Mouse (Mus musculus) liver, embryonic 12.5 days (tissue): ENCODE measurements at regions not wholly inside any gene's neighbourhood (a gene's known extent, or its start where the extent isn't known, plus 50 kb on each side); places are given as distances from the start of the nearest gene placed in this dataset.
"Not testable (repeated sequence)": the region's sequence is repeated elsewhere in the genome, so short reads cannot be mapped to it uniquely, and the experiment has no call there.

ENCODE experiments used
- ATAC-seq: fragments of 200-750 bp; cut with Nextera tagmentation; 2 replicates; pipeline ENCODE4 v1.8.0; 2017; ENCODE audit warnings: moderate number of reproducible peaks, mild to moderate bottlenecking, moderate library complexity
- H3K27ac ChIP-seq: fragments of 300-500 bp; sonication (generic); 2 replicates; pipeline ENCODE4 v1.5.1; 2016; ENCODE audit warnings: mild to moderate bottlenecking
- H3K27me3 ChIP-seq: fragments of 300-500 bp; sonication (generic); replicated peaks from 2 replicates; pipeline ENCODE4 v1.6.1; 2016; ENCODE audit warnings: mild to moderate bottlenecking, moderate library complexity
- H3K36me3 ChIP-seq: fragments of 300-500 bp; sonication (generic); 2 replicates; pipeline ENCODE4 v1.6.1; 2016; ENCODE audit warnings: mild to moderate bottlenecking, moderate library complexity
- H3K4me1 ChIP-seq: fragments of 300-500 bp; sonication (generic); 2 replicates; pipeline ENCODE4 v1.6.1; 2016
- H3K4me2 ChIP-seq: fragments of 300-500 bp; sonication (generic); 2 replicates; pipeline ENCODE4 v1.6.1; 2016; ENCODE audit warnings: mild to moderate bottlenecking, moderate library complexity
- H3K4me3 ChIP-seq: fragments of 300-500 bp; sonication (generic); 2 replicates; pipeline ENCODE4 v1.5.1; 2016; ENCODE audit warnings: mild to moderate bottlenecking, moderate library complexity
- H3K9ac ChIP-seq: fragments of 300-500 bp; sonication (generic); 2 replicates; pipeline ENCODE4 v1.6.1; 2016; ENCODE audit warnings: mild to moderate bottlenecking, moderate library complexity
- H3K9me3 ChIP-seq: fragments of 300-500 bp; sonication (generic); replicated peaks from 2 replicates; pipeline ENCODE4 v1.6.1; 2016; ENCODE audit warnings: mild to moderate bottlenecking, moderate library complexity
- WGBS: fragments of 180-500 bp; shearing (Covaris S2); methylation state at CpG from one replicate; pipeline ENCODE4 v1.1.7; 2016; ENCODE audit not compliant: insufficient replicate concordance; 5-methylcytosine and 5-hydroxymethylcytosine counted together

DNA sequence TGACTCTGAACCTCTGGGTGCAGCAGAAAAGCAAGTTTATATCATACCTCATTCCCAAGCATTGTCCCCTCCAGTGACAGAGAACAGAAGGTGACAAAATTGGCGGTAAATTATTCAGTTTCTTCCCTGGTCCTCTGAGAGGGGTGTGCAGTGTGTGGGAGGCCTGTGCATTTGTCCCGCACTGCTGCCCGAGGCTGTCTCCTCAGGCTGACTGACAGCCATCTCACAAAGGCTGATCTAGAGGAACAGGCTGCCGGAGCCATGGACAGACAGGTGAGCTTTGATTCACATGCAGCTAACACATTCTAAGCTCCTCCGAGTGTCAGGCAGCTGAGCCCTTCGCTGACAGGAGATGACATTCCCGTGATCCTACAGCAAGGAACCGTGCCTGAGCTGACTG, 299.9 kb upstream of the Cdh4 start:
- no peaks in the 10 kb centered on the region for H3K4me1 ChIP-seq
- peaks cover 5% of the 10 kb centered on the region; the same call in 1 of the 2 replicates for H3K9me3 ChIP-seq
- H3K36me3 ChIP-seq: no peaks in the 10 kb centered on the region
- H3K27ac ChIP-seq: no peak overlapping the region
- 72% methylated on average over 8 of the region's 8 CpGs for WGBS
- H3K4me3 ChIP-seq: no peak overlapping the region
- ATAC-seq: no peak
- no peaks in the 10 kb centered on the region for H3K27me3 ChIP-seq
- no peak overlapping the region for H3K4me2 ChIP-seq
- H3K9ac ChIP-seq: no peak overlapping the region

DNA sequence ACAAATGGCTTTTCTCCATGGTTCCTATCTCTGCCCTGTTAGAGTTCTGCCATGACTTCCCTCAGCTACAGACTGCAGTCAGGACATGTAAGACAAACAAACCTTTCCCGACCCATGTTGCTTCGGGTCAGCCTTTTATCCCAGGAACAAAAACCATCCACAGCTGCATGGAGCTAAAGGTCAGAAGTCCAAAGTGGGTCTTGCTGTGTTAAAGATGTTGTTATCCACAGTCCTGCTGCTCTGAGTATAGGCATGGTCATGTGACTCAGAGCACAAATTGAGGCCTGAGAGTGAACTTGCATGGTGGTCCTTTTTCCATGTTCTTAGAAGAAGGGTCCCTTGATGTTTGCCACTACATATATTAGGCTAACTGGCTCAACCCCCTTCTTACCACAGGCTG, 296.5 kb upstream of the Cdh4 start:
- ATAC-seq: no peak
- Histone ChIP-seq H3K4me1 (no peaks in the 10 kb centered on the region), H3K4me2 (no peak overlapping the region), H3K9ac (no peak overlapping the region), H3K9me3 (peaks cover 3% of the 10 kb centered on the region; the same call in 1 of the 2 replicates), H3K27ac (no peak overlapping the region), H3K4me3 (no peak overlapping the region), H3K36me3 (no peaks in the 10 kb centered on the region), H3K27me3 (no peaks in the 10 kb centered on the region)
- 77% methylated on average over 2 of the region's 2 CpGs for WGBS

DNA sequence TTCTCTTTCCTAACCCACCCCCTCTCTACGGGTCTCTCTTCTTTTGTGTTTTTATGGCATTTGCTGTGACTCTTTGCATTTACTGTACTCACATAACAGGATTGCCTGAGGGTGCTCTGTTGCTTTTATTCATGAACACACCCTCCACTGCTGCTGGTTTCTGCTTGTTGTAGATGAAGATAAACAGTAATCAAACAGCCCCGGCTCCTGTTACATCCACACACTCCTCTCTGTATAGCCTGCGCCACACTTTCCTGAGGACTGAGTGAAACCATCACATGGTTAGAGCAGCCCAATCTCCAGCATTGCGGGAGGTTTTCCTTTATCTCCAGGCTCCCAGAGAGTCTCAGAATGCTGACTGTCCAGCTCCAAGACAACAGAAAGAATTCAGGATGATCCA, 296.0 kb upstream of the Cdh4 start:
- H3K4me2 ChIP-seq: no peak overlapping the region
- H3K4me3 ChIP-seq: no peak overlapping the region
- 61% methylated on average over 4 of the region's 4 CpGs for WGBS
- no peaks in the 10 kb centered on the region; the same call in 1 of the 2 replicates for H3K9me3 ChIP-seq
- H3K27ac ChIP-seq: no peak overlapping the region
- no peak overlapping the region for H3K9ac ChIP-seq
- H3K27me3 ChIP-seq: no peaks in the 10 kb centered on the region
- ATAC-seq: no peak
- H3K4me1 ChIP-seq: no peaks in the 10 kb centered on the region
- no peaks in the 10 kb centered on the region for H3K36me3 ChIP-seq

DNA sequence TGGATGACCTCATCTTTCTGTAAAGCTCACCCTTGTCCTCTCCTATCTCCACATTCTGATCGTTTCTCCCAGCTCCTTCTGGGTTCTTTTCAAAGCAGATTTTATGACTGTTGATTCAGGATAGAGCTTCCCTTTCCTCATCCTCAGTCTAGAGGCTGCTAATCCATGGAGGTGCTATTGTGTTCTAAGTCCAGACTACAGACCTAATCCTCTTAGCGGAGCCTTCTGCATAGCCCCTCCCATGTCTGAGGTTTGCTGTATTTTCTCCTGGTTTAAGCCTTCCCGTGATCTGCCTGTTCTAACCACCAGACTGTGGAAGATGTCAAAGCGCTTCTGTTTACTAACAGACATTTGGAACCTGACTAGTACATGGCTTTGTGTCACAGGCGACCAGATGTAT, 294.0 kb upstream of the Cdh4 start:
- no peaks in the 10 kb centered on the region for H3K4me1 ChIP-seq
- no peak overlapping the region for H3K27ac ChIP-seq
- H3K27me3 ChIP-seq: no peaks in the 10 kb centered on the region
- WGBS: 51% methylated on average over 5 of the region's 5 CpGs
- no peak overlapping the region for H3K9ac ChIP-seq
- H3K4me2 ChIP-seq: no peak overlapping the region
- ATAC-seq: no peak
- no peak overlapping the region for H3K4me3 ChIP-seq
- H3K9me3 ChIP-seq: no peaks in the 10 kb centered on the region
- no peaks in the 10 kb centered on the region for H3K36me3 ChIP-seq

DNA sequence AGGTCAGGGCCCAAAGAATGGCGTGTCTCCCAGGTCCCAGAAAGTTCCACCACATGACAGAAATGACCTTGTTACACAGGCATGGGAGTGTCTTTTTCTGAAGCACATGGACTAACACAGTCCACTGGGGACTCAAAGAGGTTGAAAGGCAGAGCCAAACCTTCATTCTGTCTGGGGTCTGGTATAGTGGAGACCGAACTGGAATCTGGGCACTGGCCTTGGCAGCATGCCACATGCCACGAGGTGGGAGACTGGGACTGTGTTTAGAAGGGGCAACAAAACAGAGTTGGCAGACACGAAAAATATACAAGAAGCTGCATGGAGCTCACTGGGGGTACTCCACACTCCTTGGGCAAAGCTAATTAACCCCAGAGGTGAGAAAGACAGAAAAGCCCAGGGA, 293.6 kb upstream of the Cdh4 start:
- H3K27me3 ChIP-seq: no peaks in the 10 kb centered on the region
- 46% methylated on average over 4 of the region's 4 CpGs for WGBS
- no peaks in the 10 kb centered on the region for H3K4me1 ChIP-seq
- H3K4me3 ChIP-seq: no peak overlapping the region
- no peaks in the 10 kb centered on the region for H3K36me3 ChIP-seq
- no peaks in the 10 kb centered on the region for H3K9me3 ChIP-seq
- no peak for ATAC-seq
- H3K27ac ChIP-seq: no peak overlapping the region
- H3K9ac ChIP-seq: no peak overlapping the region
- H3K4me2 ChIP-seq: no peak overlapping the region

DNA sequence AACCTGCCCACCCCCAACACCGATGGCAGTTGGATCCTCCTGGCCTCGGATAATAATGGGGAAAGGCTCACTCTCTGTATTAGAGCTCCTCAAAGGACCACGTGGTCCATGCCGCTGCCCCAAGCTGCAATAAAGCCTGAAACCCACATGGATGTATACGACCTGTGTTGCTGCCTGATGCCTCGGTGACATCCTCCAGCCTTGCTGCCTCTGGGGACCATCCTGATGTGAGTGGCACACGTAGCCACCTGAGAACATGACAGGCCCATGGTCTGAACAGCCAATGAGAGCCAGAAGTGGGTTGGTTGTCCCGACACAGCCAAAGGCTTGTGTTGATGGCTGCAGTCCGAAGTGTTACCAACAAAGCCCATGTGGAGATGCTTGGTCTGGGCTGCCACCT, 283.4 kb upstream of the Cdh4 start:
- ATAC-seq: no peak
- 71% methylated on average over 9 of the region's 9 CpGs for WGBS
- Histone ChIP-seq H3K4me3 (no peak overlapping the region), H3K27me3 (no peaks in the 10 kb centered on the region), H3K27ac (no peak overlapping the region), H3K9ac (no peak overlapping the region), H3K36me3 (no peaks in the 10 kb centered on the region), H3K4me2 (no peak overlapping the region), H3K9me3 (0 out of 2 replicates have a peak, but pooled peaks cover 12% of the 10 kb centered on the region), H3K4me1 (no peaks in the 10 kb centered on the region)

DNA sequence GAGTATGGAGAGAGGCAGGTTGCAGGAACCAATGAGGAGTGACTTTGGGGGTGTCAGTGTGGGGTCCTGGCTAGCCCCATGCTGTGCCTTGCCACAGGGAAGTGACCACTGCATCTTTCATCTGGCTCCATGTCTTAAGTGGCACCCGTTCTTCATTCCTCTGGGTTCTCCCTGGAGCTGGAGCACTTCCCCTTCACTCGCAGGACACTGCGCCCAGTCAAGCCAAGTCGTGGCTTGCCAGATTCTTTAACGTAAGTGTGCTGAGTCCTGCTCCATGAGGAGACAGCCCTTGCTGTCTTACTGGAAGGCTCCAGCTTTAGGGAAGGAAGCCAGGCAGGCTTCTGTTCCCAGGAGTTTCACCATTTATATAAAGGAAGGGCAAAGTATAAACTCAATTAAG, 279.1 kb upstream of the Cdh4 start:
- no peak overlapping the region for H3K4me2 ChIP-seq
- 73% methylated on average over 5 of the region's 5 CpGs for WGBS
- H3K9ac ChIP-seq: no peak overlapping the region
- no peaks in the 10 kb centered on the region for H3K36me3 ChIP-seq
- H3K27ac ChIP-seq: no peak overlapping the region
- no peak for ATAC-seq
- H3K4me1 ChIP-seq: no peaks in the 10 kb centered on the region
- peaks cover 16% of the 10 kb centered on the region; the same call in 1 of the 2 replicates for H3K9me3 ChIP-seq
- no peaks in the 10 kb centered on the region for H3K27me3 ChIP-seq
- H3K4me3 ChIP-seq: no peak overlapping the region

DNA sequence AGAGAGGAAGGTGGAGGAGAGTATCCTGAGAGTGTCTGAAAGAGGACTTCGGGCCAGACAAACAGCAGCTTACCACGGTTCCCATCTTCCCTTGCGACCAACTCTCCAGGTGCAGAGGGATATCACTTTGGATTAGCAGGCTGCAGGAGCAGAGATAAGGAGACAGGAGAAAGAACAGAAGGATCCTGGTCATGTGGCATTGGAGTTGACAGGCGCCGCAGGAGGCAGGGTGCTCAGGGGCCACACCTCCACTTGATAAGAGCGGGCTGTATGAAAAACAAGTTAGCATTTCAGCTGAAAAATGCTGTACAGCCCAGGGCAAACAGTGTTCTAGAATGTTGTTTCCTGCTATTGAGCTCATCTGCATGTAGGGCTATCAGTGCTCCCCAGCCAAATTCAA, 272.1 kb upstream of the Cdh4 start:
- Histone ChIP-seq H3K9ac (no peak overlapping the region), H3K36me3 (no peaks in the 10 kb centered on the region), H3K27ac (no peak overlapping the region), H3K27me3 (no peaks in the 10 kb centered on the region), H3K4me3 (no peak overlapping the region), H3K9me3 (no peaks in the 10 kb centered on the region), H3K4me2 (no peak overlapping the region), H3K4me1 (no peaks in the 10 kb centered on the region)
- WGBS: 14% methylated on average over 6 of the region's 6 CpGs
- no peak for ATAC-seq

DNA sequence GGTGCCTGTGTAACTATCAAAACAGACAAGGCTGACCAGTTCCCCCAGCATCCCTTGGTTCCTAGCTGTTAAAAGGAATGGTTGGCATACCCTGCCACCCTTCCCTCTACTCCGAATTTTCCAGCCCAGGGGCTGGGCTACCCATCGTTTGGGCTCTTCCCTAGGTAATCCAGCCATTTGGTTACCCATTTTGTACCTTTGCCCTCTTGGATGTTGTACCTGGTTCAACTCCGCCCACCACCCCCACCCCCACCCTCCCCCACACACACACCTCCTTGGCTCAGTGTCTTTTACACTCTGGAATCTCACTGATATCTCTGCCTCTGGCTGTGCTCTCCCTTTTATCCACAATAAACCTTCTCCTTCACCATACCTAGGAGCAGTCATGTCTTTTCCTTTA, 271.6 kb upstream of the Cdh4 start:
- H3K4me2 ChIP-seq: no peak overlapping the region
- H3K4me1 ChIP-seq: no peaks in the 10 kb centered on the region
- H3K36me3 ChIP-seq: no peaks in the 10 kb centered on the region
- WGBS: 21% methylated on average over 3 of the region's 3 CpGs
- H3K27ac ChIP-seq: no peak overlapping the region
- no peak for ATAC-seq
- H3K9me3 ChIP-seq: no peaks in the 10 kb centered on the region
- no peak overlapping the region for H3K9ac ChIP-seq
- H3K4me3 ChIP-seq: no peak overlapping the region
- H3K27me3 ChIP-seq: no peaks in the 10 kb centered on the region

DNA sequence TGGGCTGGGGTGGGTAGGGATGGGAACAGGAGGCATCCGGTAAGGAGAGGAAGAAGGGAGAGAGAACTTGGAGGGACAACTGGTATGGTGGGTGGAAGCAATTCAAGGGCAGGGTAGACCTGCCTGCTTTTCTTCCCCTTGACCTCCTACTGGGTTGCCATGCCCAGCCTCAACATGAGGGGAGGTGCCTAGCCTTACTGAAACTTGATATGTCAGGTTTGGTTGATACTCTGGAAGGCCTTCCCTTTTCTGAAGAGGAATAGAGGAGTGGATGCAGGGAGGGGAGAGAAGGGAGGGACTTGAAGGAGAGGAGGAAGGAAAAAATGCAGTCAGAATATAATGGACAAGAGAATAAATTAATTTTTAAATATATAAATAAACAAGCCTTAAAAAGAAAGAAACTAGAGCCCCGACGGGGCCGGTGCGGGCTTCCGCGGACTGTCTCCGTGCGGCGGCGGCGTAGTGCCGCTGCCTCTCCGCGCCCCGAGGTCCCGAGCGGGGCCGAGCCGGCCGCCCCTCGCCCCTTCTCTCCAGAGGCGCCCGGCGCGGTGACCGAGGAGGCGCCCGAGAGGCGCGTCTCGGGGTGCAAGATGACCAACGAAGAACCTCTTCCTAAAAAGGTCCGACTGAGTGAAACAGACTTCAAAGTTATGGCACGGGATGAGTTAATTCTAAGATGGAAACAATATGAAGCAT, 265.2 kb upstream of the Cdh4 start:
- H3K36me3 ChIP-seq, H3K4me1 ChIP-seq, H3K27ac ChIP-seq, H3K4me3 ChIP-seq, H3K4me2 ChIP-seq, H3K9ac ChIP-seq, ATAC-seq, H3K9me3 ChIP-seq: not testable (repeated sequence)
- 4% methylated on average over 33 of the region's 35 CpGs for WGBS
- H3K27me3 ChIP-seq: peaks cover 18% of the 10 kb centered on the region; the same call in 1 of the 2 replicates

DNA sequence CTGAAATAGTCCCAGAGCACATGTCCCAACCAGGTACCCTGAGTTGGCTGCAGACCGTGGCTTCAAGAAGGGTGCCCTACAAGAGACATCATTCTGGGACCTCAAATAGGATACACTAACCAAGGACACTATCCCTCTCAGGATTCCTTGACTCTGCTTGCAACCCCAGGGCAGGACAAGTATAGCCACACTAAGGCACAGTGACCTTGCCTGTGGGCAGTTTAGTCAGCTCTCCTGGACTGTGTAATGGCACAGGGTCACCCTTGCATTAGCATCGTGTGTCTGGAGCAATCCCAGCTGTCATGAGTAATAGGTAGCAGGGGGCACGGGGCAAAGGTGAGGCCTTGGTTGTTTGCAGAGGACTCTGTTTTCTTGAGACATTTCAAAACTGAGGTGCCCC, 260.9 kb upstream of the Cdh4 start:
- no peak overlapping the region for H3K4me2 ChIP-seq
- H3K9me3 ChIP-seq: 0 out of 2 replicates have a peak, but pooled peaks cover 7% of the 10 kb centered on the region
- H3K4me3 ChIP-seq: no peak overlapping the region
- WGBS: 78% methylated on average over 3 of the region's 3 CpGs
- H3K27me3 ChIP-seq: peaks cover 14% of the 10 kb centered on the region; the same call in 1 of the 2 replicates
- ATAC-seq: no peak
- no peaks in the 10 kb centered on the region for H3K4me1 ChIP-seq
- no peaks in the 10 kb centered on the region for H3K36me3 ChIP-seq
- H3K27ac ChIP-seq: no peak overlapping the region
- no peak overlapping the region for H3K9ac ChIP-seq

DNA sequence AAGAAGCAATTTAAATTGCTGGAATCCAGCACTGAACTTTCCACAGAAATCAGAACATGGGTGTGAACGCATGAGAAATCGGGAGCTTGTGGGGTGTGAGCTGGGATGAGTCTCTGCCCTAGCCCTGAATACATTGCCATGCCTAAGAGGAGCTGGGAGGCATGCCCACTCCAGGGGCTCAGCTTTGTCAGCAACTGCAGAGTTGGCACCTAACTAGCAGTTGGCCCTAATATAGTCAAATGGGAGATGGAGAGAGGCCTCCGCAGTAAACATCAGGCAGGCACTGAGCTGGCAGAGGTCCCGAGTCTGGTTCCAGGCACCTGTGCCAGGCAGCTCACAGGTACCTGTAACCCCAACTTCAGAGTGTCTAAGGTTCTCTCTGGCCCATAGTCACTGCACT, 260.1 kb upstream of the Cdh4 start:
- H3K4me3 ChIP-seq: no peak overlapping the region
- WGBS: 69% methylated on average over 4 of the region's 4 CpGs
- no peak for ATAC-seq
- H3K9ac ChIP-seq: no peak overlapping the region
- H3K36me3 ChIP-seq: no peaks in the 10 kb centered on the region
- H3K27ac ChIP-seq: no peak overlapping the region
- peaks cover 6% of the 10 kb centered on the region; the same call in 1 of the 2 replicates for H3K27me3 ChIP-seq
- no peaks in the 10 kb centered on the region for H3K4me1 ChIP-seq
- 0 out of 2 replicates have a peak, but pooled peaks cover 7% of the 10 kb centered on the region for H3K9me3 ChIP-seq
- H3K4me2 ChIP-seq: no peak overlapping the region
